Mouse (Mus musculus): ENCODE measurements at regions not wholly inside any gene's neighbourhood (a gene's known extent, or its start where the extent isn't known, plus 50 kb on each side); places are given as distances from the start of the nearest gene placed in this dataset.

DNA sequence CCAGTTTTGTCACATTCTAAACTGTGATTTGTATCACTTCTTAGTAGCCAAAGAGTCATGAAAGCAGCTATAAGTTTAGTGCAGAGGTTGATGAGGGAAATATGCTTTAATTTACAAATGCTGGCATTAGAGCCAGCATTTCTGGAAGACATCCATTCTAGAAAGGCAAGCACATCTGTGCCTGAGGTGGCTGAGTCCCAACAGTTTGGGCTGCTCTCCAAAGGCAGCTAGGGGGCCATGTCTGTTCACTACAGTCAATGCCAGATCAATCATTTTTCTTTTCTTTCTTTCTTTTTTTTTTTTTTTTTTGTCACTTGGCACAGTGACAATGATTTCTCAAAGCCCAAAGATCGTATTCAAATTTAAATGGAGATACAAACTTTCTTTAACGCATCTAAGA lies 71.6 kb upstream of the Zic3 start:
- no peak for TF ChIP-seq MAFK (IDR thresholded peaks at IDR 0.05; ENCODE audit: insufficient read depth, low read depth, low read length)
- no peak for TF ChIP-seq ZNF384 (IDR thresholded peaks at IDR 0.05; ENCODE audit: low read depth, low read length)
- no peak for TF ChIP-seq CHD2 (IDR thresholded peaks at IDR 0.05; ENCODE audit: low read depth, low read length)

Measured in ES-E14 (cell line).